Mouse (Mus musculus) left cerebral cortex, postnatal 4 days (tissue): ENCODE results near the gene Cd276. TPM values are rescaled to one million over a fixed set of nuclear protein-coding genes. Genes with fewer than 3 reads are reported as not detected.
"Not testable (repeated sequence)": the region's sequence is repeated elsewhere in the genome, so short reads cannot be mapped to it uniquely, and the experiment has no call there.

Experiments
- DNase-seq: peaks from one replicate; pipeline ENCODE4 v3.0.0-alpha.2; 2022
- intact Hi-C: fragments of 180-260 bp; cut with DNase I; formaldehyde crosslinking; loops from one replicate; pipeline ENCODE4 v1.15.1; 2025
- total RNA-seq, 2 experiments: library from RNA; stranded (reverse); gene quantifications; 2 replicates each; pipeline ENCODE4 v1.2.3; 2021

The Cd276 gene
- total RNA-seq: 10 to 100 TPM; 30.4 to 36.3 TPM

DNA sequence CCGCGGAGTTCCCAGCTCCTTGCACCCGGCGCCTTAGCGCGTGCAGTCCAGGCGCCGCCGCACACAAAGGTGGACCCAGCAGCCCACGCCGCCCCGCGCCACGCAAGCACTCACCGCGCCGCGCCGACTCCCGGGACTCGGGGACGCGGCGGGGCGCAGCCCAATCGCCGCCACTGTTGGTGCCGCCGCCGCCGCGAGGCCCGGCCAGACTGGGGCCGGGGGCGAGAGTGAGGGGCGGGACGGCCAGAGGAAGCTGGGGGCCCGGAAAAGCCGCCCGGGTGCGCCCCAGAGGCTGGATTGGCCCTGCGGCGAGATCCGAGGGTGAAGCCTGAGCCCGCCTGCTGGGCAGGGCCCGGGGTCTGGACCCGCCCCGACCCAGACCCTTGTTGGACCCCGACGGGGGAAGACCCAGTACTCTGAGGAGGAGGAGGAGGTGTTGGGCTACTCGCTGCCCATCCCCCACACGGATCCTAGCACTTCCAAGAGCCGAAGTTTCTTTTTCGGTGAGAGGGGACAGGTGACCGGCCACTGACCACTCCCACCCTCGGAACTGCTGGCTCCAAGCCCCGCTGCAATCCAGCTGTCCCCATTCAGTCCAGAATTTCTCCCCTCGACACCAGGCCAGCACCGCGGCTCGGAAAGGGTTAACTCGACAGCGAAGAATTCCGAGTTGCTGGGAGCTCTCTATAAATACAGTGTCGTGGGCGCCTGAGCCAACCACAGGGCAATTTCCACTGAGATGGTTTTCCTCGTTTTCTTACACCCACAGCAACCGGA lies at the start of gene Cd276:
Cd276 (minus strand) TSS at position 530 of the 777 bp plus-strand sequence.
- intact Hi-C loops: no loop called here
- peak; percentile 72 for DNase-seq

- no peak for DNase-seq
- intact Hi-C loops: no loop called here
Measured at GRCm38 (mm10) chr9:58595313-58595712, 40.1 kb upstream of the Cd276 start.

DNA sequence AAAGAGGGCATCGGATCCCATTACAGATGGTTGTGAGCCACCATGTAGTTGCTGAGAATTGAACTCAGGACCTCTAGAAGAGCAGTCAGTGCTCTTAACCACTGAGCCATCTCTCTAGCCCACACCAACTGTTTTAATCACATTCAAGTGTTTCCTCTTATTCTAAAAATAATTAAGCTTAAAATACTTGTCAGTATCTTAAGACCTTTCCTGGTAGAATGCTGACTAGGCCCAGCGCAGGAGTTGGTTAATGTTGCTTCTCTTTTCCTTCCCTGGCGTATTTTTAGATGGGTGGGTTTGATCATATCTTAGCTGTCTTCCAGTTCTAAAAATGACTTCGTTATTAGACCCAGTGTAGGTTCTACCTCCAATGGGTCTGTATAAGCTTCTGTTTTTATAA lies 33.4 kb upstream of the Cd276 start:
- intact Hi-C loops: no loop called here
- no peak for DNase-seq

DNA sequence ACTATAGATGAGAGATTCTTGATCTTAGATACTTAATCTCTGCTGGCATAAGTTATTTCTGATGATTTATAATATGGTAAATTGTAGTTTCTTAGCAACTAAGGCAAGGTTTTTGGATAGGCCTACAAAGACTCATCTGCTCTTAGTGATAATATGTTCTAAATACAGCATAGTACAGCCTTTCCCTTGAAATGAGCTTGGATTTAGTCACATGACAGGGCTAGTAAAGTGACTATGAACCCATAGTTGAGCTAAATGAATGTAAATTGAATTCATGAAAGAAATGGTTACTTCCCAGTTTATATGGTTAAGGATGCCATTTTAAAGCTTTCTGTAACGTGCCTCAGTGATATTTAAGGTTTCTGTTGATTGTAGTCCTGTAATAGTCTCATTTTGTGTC lies 29.1 kb upstream of the Cd276 start:
- intact Hi-C loops: loop anchor here (5.0 kb wide), 1 partner anchor 68 kb away; no protein-coding TSS in a partner anchor
- DNase-seq: no peak

DNA sequence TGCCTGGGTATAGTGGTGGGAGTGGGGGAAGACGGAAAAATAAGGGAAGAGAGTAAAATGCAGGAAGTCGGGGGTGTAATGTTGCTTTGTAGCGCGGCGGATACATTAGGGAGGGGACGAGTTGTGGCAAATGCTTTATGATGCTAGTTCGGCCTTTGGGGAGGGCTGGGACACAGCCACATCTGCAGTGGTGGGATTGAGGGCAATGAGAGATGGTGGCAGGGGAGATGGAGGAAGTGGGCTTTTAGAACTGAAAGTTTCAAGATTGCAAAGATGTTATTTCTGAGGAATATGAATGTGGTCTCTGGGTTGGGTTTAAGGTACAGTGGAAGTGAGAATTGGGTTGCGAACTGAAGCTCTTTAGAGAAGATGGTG lies 28.0 kb upstream of the Cd276 start:
- DNase-seq: no peak
- intact Hi-C loops: loop anchor here (5.0 kb wide), 1 partner anchor 69 kb away; no protein-coding TSS in a partner anchor

DNA sequence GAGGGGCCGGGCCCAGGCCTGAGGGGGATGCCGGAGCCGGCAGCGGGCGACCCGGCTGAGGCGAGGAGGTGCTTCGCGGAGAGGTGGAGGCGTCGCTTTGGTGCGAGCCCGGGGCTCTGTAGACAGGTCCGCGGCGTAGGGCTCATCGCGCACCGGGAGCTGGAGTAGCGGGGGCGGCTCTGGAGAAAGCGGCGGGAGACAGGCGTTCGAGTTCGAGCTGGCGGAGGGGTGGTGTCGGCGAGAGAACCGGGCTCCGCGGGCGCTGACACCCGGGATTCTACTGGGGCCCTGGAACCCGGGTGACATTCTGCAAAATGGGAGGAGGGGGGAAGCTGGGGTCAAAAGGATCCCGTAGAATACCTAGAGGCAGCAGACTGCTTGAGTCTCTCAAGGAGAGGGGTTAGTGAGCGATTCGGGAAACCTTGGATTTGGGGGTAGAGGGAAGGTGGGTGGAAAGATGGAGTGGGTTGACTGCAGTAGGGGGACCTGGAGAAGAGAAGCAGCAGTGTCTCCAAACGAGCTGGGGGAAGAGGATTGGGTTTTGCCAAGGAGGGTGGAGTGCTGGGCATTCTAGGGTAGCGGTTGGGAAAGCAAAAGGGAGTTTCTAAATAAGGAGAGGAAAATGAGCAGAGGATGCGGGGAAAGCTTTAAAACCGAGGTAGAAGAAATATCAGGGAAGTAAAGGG lies 27.5 kb upstream of the Cd276 start:
- no peak for DNase-seq
- intact Hi-C loops: loop anchor here (5.0 kb wide), 1 partner anchor 70 kb away; no protein-coding TSS in a partner anchor

DNA sequence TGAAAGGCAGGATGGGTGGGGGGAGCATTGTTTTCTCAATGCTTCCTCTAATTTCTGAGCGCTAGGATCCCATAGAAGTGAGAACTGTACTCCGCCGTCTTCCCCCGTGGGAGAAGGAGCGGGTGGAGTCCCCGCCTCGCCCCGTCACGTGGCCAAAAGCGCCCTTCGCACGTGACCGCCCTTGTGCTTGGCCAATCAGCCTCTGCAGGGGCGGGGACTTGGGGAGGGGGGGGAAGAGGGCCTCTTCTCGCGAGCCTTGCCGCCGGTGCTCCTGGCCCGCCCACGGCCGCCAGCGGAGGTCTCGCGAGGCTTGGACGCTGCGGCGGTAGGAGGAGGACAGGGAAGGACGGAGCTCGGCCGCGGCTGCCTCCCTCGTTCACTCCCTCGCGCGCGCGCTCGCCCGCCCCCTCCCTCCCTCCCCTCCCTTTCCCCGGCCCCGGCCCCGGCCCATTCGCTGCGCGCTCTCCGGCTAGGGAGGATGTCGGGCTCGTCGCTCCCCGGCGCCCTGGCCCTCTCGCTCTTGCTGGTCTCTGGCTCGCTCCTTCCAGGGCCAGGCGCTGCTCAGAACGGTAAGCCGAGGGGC lies 26.8 kb upstream of the Cd276 start, which contains the start of gene Nptn:
Nptn (plus strand) TSS at position 283 of the 583 bp plus-strand sequence.
- peak; percentile 99 for DNase-seq
- intact Hi-C loops: loop anchor here (5.0 kb wide), 1 partner anchor 70 kb away; no protein-coding TSS in a partner anchor

DNA sequence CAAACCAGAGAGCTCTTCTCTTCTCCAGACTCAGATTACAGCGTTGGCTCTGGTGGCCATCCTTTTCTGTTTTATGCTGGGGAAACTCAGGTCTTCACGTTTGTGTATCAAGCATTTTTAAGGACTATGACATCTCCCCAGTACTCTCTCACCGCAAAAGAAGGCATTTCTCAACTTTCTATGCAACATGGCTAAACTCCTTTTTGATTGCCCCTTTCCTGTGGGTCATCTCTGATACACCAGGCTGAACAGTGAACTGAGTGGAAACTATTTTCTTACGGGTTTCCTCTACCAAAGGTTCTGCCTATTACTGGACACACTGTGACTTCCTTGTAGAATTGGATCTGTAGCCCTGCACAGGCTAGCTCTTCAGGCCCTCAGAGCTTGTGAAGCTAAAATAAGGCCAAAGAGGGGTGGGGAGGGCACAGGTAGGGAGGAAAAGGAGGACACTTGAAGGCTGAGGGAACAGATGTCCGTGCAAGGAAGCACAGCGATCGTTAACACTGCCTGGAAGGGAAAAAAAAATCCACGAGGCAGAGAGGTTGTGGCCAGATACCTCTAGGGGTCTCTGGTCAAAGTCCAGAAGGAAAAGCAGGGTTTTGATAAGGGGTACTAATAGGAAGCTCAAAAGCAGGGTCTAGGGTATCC lies 26.2 kb upstream of the Cd276 start:
- intact Hi-C loops: loop anchor here (5.0 kb wide), 1 partner anchor 71 kb away; no protein-coding TSS in a partner anchor
- no peak for DNase-seq

GRCm38 (mm10) chr9:58580453-58581195 lies 25.4 kb upstream of the Cd276 start:
- not testable (repeated sequence) for DNase-seq
- intact Hi-C loops: loop anchor here (5.0 kb wide), 1 partner anchor 72 kb away; no protein-coding TSS in a partner anchor

DNA sequence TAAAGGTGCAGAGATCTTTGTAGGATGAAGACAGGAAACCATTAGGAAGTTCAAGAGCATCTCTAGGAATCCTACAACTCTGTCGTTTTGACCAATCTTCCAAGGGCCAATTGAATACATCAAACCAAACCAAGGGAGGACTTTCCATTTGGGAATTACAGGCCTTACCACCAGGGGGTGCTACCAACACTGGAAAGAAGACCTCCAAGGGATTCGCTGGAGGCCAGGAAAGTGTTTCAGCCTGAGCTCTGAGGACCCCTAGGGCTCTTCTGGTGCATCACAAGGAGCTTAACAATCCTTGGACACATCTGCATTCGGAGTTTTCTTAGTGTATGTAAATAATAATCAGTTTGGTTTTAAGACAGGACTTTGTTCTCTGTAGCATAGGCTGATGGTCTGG lies 23.4 kb upstream of the Cd276 start:
- DNase-seq: peak; percentile 82
- intact Hi-C loops: no loop called here

DNA sequence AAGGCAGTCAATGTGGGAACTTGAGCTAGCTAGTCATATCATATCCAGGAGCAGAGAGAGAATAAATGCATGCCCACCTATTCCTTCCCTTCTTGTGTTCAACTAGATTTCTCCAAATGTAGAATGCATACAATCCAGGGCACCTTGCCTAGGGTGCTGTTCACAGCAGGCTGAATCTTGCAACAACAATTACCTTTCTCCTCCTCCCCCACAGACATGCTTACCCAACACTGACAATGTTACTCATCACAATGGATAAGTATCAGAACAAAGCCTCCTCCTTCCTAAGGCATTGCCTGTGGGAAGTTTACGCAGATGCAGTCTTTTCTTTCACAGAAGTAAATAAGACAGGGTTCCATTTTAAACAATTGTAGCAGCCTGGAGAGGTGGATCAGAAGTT lies 15.8 kb upstream of the Cd276 start:
- intact Hi-C loops: no loop called here

DNA sequence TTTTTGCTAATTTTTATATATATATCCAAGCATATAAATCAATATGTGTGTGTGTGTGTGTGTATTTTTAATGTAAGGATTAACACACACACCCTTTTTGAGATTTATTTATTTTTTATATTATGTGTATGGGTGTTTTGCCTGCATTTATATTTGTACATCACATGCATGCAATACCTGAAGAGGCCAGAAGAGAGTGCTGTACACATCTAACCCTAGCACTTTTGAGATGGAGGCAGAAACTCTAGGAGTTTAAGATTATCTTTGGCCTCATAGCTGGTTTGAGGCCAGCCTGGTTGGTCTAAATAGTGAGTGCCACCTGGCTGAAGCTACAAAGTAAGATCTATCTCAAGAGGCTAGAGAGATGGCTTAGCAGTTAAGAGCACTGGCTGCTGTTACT lies 12.4 kb upstream of the Cd276 start:
- no peak for DNase-seq
- intact Hi-C loops: no loop called here

More for the DNA sequence above, 15.8 kb upstream of the Cd276 start:
- DNase-seq: no peak

DNA sequence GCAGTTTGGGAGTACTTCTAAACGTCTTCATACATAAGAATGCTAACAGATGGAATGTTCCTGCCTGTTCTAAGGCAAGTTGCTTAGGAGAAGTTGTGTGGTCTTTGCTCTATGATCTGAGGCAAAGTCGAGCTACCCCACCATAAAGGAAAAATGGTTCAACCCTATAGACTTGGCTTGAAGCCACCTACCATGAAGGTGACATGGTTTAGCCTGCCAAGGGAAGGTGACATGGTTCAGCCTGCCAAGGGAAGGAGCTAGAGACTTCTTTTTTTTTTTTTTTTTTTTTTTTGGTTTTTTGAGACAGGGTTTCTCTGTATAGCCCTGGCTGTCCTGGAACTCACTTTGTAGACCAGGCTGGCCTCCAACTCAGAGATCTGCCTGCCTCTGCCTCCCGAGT lies 10.7 kb upstream of the Cd276 start:
- intact Hi-C loops, DNase-seq: not testable (repeated sequence)

- no peak for DNase-seq
- intact Hi-C loops: no loop called here
Measured at GRCm38 (mm10) chr9:58560211-58560610, 5.0 kb upstream of the Cd276 start.

DNA sequence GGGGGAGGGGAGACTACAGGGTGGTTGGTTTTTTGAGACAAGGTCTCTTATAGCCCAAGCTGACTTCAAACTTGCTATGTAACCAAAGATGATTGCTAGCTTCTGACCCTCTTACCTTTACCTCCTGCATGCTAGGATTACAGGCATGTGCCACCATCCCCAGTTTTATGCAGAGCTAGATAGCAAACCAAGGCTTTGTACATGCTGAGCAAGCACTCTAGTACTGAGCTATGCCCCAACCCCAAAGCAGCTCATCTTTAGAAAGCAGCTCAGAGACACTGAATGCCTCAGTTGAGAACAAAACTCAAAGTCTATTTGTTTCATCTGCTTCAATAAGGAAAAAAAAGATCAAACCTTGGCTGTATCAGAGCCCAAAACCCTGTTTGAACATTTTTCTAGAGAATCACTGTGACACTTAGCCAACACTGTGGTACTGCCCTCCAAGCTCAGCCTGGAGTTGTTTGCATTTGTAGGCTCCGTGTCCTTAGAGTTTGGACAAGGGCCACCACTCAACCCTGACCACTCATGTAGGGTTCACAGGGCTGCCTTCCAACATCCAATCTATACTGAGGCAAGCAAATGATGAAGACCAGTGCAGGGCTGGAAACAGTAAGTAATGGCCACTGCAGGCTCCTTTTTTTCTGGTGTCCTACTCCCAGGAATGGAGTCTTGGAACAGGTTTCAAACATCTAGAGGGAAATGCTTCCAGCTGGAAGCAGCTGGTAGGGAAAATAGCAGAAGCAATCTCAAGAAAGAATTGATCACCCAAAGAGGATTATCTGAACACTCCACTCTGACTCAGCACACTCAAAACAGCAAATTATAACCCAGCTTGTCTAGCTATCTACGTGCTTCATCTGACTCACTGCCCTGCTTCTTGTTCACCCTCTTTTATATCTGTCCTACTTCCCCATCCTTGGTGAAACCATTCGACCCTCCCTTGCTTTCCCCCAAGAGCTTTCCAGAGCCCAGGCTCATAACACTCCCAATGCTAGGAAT lies 2.5 kb upstream of the Cd276 start:
- intact Hi-C loops: no loop called here
- DNase-seq: no peak

DNA sequence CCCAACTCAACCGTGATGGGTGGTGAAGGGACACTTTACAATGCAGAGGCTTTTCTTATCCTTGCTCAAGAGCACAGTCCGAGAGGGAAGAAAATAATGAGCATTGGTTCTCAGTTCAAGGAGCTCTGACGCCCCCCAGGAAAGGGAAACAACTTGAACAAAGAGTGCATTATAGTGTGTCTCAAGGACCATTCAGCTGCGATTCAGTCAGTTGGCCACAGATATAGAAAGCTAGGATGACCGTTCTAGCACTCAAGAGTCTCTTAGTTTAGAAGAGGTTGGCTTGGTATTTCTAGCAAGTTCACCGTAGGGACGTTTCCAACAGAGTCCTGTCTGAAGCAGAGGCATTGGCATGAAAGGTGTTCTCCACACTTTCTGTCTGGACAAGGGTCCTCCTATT lies 1.4 kb upstream of the Cd276 start:
- intact Hi-C loops: no loop called here
- no peak for DNase-seq

GRCm38 (mm10) chr9:58555685-58556414 lies 613 bp upstream of the Cd276 start:
- DNase-seq: no peak

More at GRCm38 (mm10) chr9:58555685-58556414, 613 bp upstream of the Cd276 start:
- intact Hi-C loops: no loop called here
